In genomic region chr10:67154647-67155046, GRCm38 (mm10) we compare ENCODE assay signal across 25 mouse cellular contexts. TPM values are rescaled to one million over a fixed set of nuclear protein-coding genes. Genes with fewer than 3 reads are reported as not detected.
DNase-seq lines count a peak whose midpoint lies in the region; ATAC-seq and TF ChIP-seq lines count a peak whose summit lies in the region.
"Had no signal": no experiment of that assay in that cellular context is flagged by ENCODE, and none has a peak within 500 bp of the region (broad histone marks: within the 10 kb centered on the region; RNA-seq: fewer than 3 reads in every experiment).

No protein-coding gene starts in this region.

- H3K4me3 ChIP-seq in G1E (ENCODE audit: low read depth, low read length): no peak overlapping the region; the same call in 1 of the 2 replicates
- H3K4me3 ChIP-seq: gastrocnemius, adult 2 months; heart, embryonic 12.5 days; heart, embryonic 15.5 days; hindbrain, embryonic 10.5 days; hindbrain, embryonic 13.5 days; intestine, embryonic 15.5 days had no signal

- TF ChIP-seq CTCF in G1E (IDR thresholded peaks at IDR 0.05; ENCODE audit: low read depth, low read length): no peak

- peak; percentile 84 for ATAC-seq in G1E (ENCODE audit: extremely low read depth, insufficient number of reproducible peaks, low FRiP score, poor library complexity, severe bottlenecking)
- no peak for ATAC-seq in erythroblast, adult 5-6 weeks (replicated peaks; ENCODE audit: low FRiP score, poor library complexity, severe bottlenecking)
- ATAC-seq: forebrain, embryonic 14.5 days; forebrain, postnatal 0 days; hindbrain, embryonic 16.5 days; intestine, embryonic 15.5 days had no signal

- H3K4me1 ChIP-seq in G1E (ENCODE audit: insufficient read depth, low read depth, low read length): peaks cover 15% of the 10 kb centered on the region
- H3K4me1 ChIP-seq: heart, embryonic 12.5 days; heart, embryonic 15.5 days; hindbrain, embryonic 10.5 days; hindbrain, embryonic 13.5 days; intestine, embryonic 15.5 days had no signal

- DNase-seq in cerebellum, adult 9-10 months: peak; percentile 27
- DNase-seq in cerebellum, postnatal 36 days: no peak
- no peak for DNase-seq in G1E (ENCODE audit: low spot score)
- peak; percentile 39 for DNase-seq in c-Kit-positive CD71-positive TER-119-negative erythroid progenitor cells, embryonic 14.5 days (ENCODE audit: low read depth)
- DNase-seq in gastrocnemius, postnatal 10 days: no peak
- DNase-seq: adrenal gland, adult 2 months; adrenal gland, postnatal 14 days; B cell, adult 2 months; forebrain, postnatal 0 days; gastrocnemius, adult 2 months; gastrocnemius, postnatal 25 days; heart, adult 18-20 months; heart, postnatal 10 days; heart, postnatal 36 days; kidney, adult 11 months had no signal

- H3K27me3 ChIP-seq in G1E (ENCODE audit: insufficient read depth, low read length): no peaks in the 10 kb centered on the region
- H3K27me3 ChIP-seq: CH12.LX; heart, embryonic 12.5 days; heart, embryonic 15.5 days; hindbrain, embryonic 13.5 days; intestine, embryonic 15.5 days had no signal

- H3K36me3 ChIP-seq in G1E (replicated peaks): peaks cover 18% of the 10 kb centered on the region
- H3K36me3 ChIP-seq: hindbrain, embryonic 13.5 days had no signal

- H3K9me3 ChIP-seq in G1E (replicated peaks): no peaks in the 10 kb centered on the region
- H3K9me3 ChIP-seq: heart, embryonic 12.5 days; heart, embryonic 15.5 days; hindbrain, embryonic 10.5 days; hindbrain, embryonic 13.5 days; intestine, embryonic 15.5 days had no signal

RNA-seq across cellular contexts. Expression of gene Reep3, which starts 57.9 kb away (rescaled TPM):
- total RNA-seq in G1E (2014; fragmentation: Nextera tagmentation) (42.3 and 42.7 TPM in 2 replicates), G1E (2017) (19.6 and 21.9 TPM in 2 replicates)
- 1.4 and 2.1 TPM in 2 replicates for polyA plus RNA-seq in G1E (2012)
- 14.8 and 16.5 TPM in 2 replicates for total RNA-seq in erythroblast, adult 5-6 weeks (2015; ENCODE audit: low replicate concordance)
- 6.4 and 8.1 TPM in 2 replicates for total RNA-seq in erythroblast, adult 5-6 weeks (2017; ENCODE audit: low replicate concordance)
- total RNA-seq in gastrocnemius, postnatal 10 days (2021): 10 to 100 TPM; 21.9 to 27.2 TPM
- total RNA-seq: MEL had no signal

RNA-seq across cellular contexts. Expression of gene Jmjd1c, which starts 58.7 kb away (rescaled TPM):
- total RNA-seq in G1E (2014; fragmentation: Nextera tagmentation) (184 and 202 TPM in 2 replicates), G1E (2017) (81.8 and 102 TPM in 2 replicates)
- 7.4 and 9.1 TPM in 2 replicates for polyA plus RNA-seq in G1E (2012)
- total RNA-seq in erythroblast, adult 5-6 weeks (2015; ENCODE audit: low replicate concordance): 25.4 and 38.5 TPM in 2 replicates
- total RNA-seq in erythroblast, adult 5-6 weeks (2017; ENCODE audit: low replicate concordance): 36.3 and 39.3 TPM in 2 replicates
- 10 to 100 TPM; 33.0 to 48.7 TPM for total RNA-seq in gastrocnemius, postnatal 10 days (2021)

Comparison
In these comparisons a context has a peak if more than half of its experiments do, and no peak if none do; other contexts are left out.
1. DNase-seq: peak in cerebellum, adult 9-10 months (single experiment) and c-Kit-positive CD71-positive TER-119-negative erythroid progenitor cells, embryonic 14.5 days (single experiment); none in cerebellum, postnatal 36 days (0 of 2), G1E (single experiment) and gastrocnemius, postnatal 10 days (single experiment).